ENCODE assay signal across 8 mouse cellular contexts in genomic region chr11:49243727-49244594, GRCm38 (mm10). TPM values are rescaled to one million over a fixed set of nuclear protein-coding genes. Genes with fewer than 3 reads are reported as not detected.
DNase-seq lines count a peak whose midpoint lies in the region; ATAC-seq lines count a peak whose summit lies in the region.

Gene Mgat1, plus strand, starts transcription at chr11:49244191.

- no peaks in the 10 kb centered on the region for H3K4me1 ChIP-seq in embryonic facial prominence, embryonic 11.5 days (ENCODE audit: control insufficient read depth, insufficient read depth, low read length)
- H3K4me1 ChIP-seq in limb, embryonic 13.5 days = peaks cover 32% of the 10 kb centered on the region
- peaks cover 26% of the 10 kb centered on the region for H3K4me1 ChIP-seq in midbrain, embryonic 16.5 days (ENCODE audit: control insufficient read depth, insufficient read depth, low read length)

- WGBS in embryonic facial prominence, embryonic 11.5 days = under 1% methylated on average over 58 of the region's 60 CpGs
- under 1% methylated on average over 56 of the region's 60 CpGs for WGBS in limb, embryonic 13.5 days
- under 1% methylated on average over 56 of the region's 60 CpGs for WGBS in midbrain, embryonic 16.5 days

- H3K9me3 ChIP-seq in embryonic facial prominence, embryonic 11.5 days (replicated peaks; ENCODE audit: control insufficient read depth, low read length) = no peaks in the 10 kb centered on the region
- H3K9me3 ChIP-seq in limb, embryonic 13.5 days = no peaks in the 10 kb centered on the region
- H3K9me3 ChIP-seq in midbrain, embryonic 16.5 days (replicated peaks; ENCODE audit: control insufficient read depth, low read length, poor library complexity, severe bottlenecking) = no peaks in the 10 kb centered on the region

- H3K27ac ChIP-seq in embryonic facial prominence, embryonic 11.5 days (replicated peaks; ENCODE audit: low read depth, low read length) = peak within 1 kb of the TSS; percentile 84
- peak within 1 kb of the TSS; percentile 91 for H3K27ac ChIP-seq in limb, embryonic 13.5 days
- H3K27ac ChIP-seq in midbrain, embryonic 16.5 days (ENCODE audit: low read length) = peak within 1 kb of the TSS; percentile 92

- H3K4me3 ChIP-seq in embryonic facial prominence, embryonic 11.5 days (ENCODE audit: low read depth, low read length) = peak within 1 kb of the TSS; percentile 46
- peak within 1 kb of the TSS; percentile 54 for H3K4me3 ChIP-seq in limb, embryonic 13.5 days
- peak within 1 kb of the TSS; percentile 55 for H3K4me3 ChIP-seq in midbrain, embryonic 16.5 days (ENCODE audit: low read depth, low read length)

- peak within 1 kb of the TSS; percentile 61 for H3K9ac ChIP-seq in embryonic facial prominence, embryonic 11.5 days (replicated peaks; ENCODE audit: low read length)
- H3K9ac ChIP-seq in limb, embryonic 13.5 days = peak within 1 kb of the TSS; percentile 64
- peak within 1 kb of the TSS; percentile 79 for H3K9ac ChIP-seq in midbrain, embryonic 16.5 days (ENCODE audit: low read depth, low read length)

- peak; percentile 96 for ATAC-seq in embryonic facial prominence, embryonic 11.5 days (replicated peaks; ENCODE audit: insufficient number of reproducible peaks, low FRiP score, low TSS enrichment, low read depth)
- peak; percentile 94 for ATAC-seq in limb, embryonic 13.5 days (ENCODE audit: low FRiP score, low read depth)
- ATAC-seq in midbrain, embryonic 16.5 days = peak; percentile 97

- H3K36me3 ChIP-seq in embryonic facial prominence, embryonic 11.5 days (replicated peaks; ENCODE audit: control insufficient read depth, insufficient read depth, low read depth, low read length) = no peaks in the 10 kb centered on the region
- H3K36me3 ChIP-seq in limb, embryonic 13.5 days = no peaks in the 10 kb centered on the region
- no peaks in the 10 kb centered on the region for H3K36me3 ChIP-seq in midbrain, embryonic 16.5 days (ENCODE audit: control insufficient read depth, insufficient read depth, low read length)

- no peaks in the 10 kb centered on the region for H3K27me3 ChIP-seq in embryonic facial prominence, embryonic 11.5 days (ENCODE audit: control insufficient read depth, insufficient read depth, low read length)
- H3K27me3 ChIP-seq in limb, embryonic 13.5 days = no peaks in the 10 kb centered on the region
- H3K27me3 ChIP-seq in midbrain, embryonic 16.5 days (ENCODE audit: control insufficient read depth, insufficient read depth, low read depth, low read length) = no peaks in the 10 kb centered on the region

- DNase-seq in layer of hippocampus, adult 11-12 months (ENCODE audit: low spot score) = peak; percentile 92
- DNase-seq in layer of hippocampus, adult 9-10 months (ENCODE audit: low spot score) = no peak
- DNase-seq in embryonic facial prominence, embryonic 11.5 days (ENCODE audit: low spot score) = peak; percentile 96
- peak; percentile 100 for DNase-seq in heart, adult 11 months
- DNase-seq in kidney, adult 18-20 months = peak; percentile 92
- DNase-seq in spleen, postnatal 10 days (ENCODE audit: low spot score in 2 of 2) = peak; percentile 85 to 95

- H3K4me2 ChIP-seq in embryonic facial prominence, embryonic 11.5 days (ENCODE audit: low read depth, low read length) = peak within 1 kb of the TSS; percentile 55
- peak within 1 kb of the TSS; percentile 70 for H3K4me2 ChIP-seq in limb, embryonic 13.5 days (replicated peaks)
- H3K4me2 ChIP-seq in midbrain, embryonic 16.5 days (ENCODE audit: low read length) = peak within 1 kb of the TSS; percentile 65

RNA-seq across cellular contexts. Expression of gene Mgat1, which starts in this region (rescaled TPM):
- polyA plus RNA-seq in embryonic facial prominence, embryonic 11.5 days (2014; fragmentation: Nextera tagmentation; extraction: Ambion mirVana) = 26.4 and 32.8 TPM in 2 replicates
- polyA plus RNA-seq in limb, embryonic 13.5 days (2015; fragmentation: Nextera tagmentation; extraction: Ambion mirVana) = 56.3 and 60.7 TPM in 2 replicates
- 33.5 and 34.3 TPM in 2 replicates for polyA plus RNA-seq in midbrain, embryonic 16.5 days (2015; fragmentation: Nextera tagmentation; extraction: Ambion mirVana)
